Mouse (Mus musculus): Measurements from ENCODE around the gene Stmn1. TPM values are rescaled to one million over a fixed set of nuclear protein-coding genes. Genes with fewer than 3 reads are reported as not detected.
A peak's percentile ranks its signal among the peaks of the same experiment; 100 is the strongest.

Stmn1 gene
- polyA plus RNA-seq, 1 experiment, result 454 TPM

DNA sequence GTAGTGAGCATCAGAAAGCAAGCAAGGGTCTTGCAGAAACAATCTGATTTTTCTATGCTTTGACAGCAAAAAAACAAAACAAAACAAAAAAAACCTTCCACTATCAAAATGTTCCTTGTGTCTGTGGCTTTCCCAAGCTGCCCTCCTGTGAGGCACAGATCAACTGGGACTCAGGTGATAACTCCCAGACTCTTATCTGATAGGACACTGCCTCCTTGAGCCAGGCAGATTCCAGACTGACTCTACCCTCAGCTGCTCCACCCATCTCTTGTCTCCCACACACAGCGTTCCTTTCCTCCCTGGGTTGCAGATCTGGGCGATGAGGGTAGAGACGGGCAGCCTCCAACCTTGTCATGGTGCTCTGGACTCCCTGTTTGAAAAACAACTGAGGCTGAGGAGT is 29.0 kb upstream of the Stmn1 start:
- no peak overlapping the region for H3K27ac ChIP-seq (ENCODE audit: insufficient read depth, low read length)
- DNase-seq, result no peak
- H3K27me3 ChIP-seq (ENCODE audit: control insufficient read depth, insufficient read depth, low read length), result no peaks in the 10 kb centered on the region
- H3K4me3 ChIP-seq (replicated peaks; ENCODE audit: insufficient read depth, low read depth, low read length), result no peak overlapping the region
- no peak for TF ChIP-seq POLR2A (IDR thresholded peaks at IDR 0.05; ENCODE audit: borderline replicate concordance, insufficient read depth, low read length)
- no peak for TF ChIP-seq CTCF (IDR thresholded peaks at IDR 0.05; ENCODE audit: borderline replicate concordance, insufficient read depth, low read depth, low read length)
- H3K4me1 ChIP-seq (ENCODE audit: control insufficient read depth, insufficient read depth, low read length), result no peaks in the 10 kb centered on the region
- WGBS, result 86% methylated on average over 3 of the region's 3 CpGs

DNA sequence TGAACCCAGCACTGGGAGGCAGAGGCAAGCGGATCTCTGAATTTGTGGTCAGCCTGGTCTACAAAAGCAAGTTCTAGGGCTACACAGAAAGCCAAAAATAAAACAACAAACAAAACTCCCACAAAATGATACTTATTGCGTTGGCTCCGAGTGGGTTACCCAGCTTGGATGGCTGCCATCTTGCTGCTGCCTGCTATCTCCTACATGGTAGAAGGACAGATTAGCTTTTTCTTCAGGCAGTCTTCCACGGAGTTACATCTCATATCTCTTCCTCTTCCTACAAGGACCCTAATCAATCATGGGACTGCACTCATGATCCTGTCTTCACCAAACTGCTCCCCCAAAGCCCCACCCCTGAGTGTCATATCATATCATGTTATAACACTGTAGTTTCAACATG is 28.2 kb upstream of the Stmn1 start:
- Histone ChIP-seq H3K27me3 (ENCODE audit: control insufficient read depth, insufficient read depth, low read length) (no peaks in the 10 kb centered on the region), H3K4me3 (replicated peaks; ENCODE audit: insufficient read depth, low read depth, low read length) (no peak overlapping the region), H3K27ac (ENCODE audit: insufficient read depth, low read length) (no peak overlapping the region), H3K4me1 (ENCODE audit: control insufficient read depth, insufficient read depth, low read length) (no peaks in the 10 kb centered on the region)
- no peak for DNase-seq
- TF ChIP-seq CTCF (IDR thresholded peaks at IDR 0.05; ENCODE audit: borderline replicate concordance, insufficient read depth, low read depth, low read length) (no peak), POLR2A (IDR thresholded peaks at IDR 0.05; ENCODE audit: borderline replicate concordance, insufficient read depth, low read length) (no peak)
- 75% methylated on average over 4 of the region's 4 CpGs for WGBS

DNA sequence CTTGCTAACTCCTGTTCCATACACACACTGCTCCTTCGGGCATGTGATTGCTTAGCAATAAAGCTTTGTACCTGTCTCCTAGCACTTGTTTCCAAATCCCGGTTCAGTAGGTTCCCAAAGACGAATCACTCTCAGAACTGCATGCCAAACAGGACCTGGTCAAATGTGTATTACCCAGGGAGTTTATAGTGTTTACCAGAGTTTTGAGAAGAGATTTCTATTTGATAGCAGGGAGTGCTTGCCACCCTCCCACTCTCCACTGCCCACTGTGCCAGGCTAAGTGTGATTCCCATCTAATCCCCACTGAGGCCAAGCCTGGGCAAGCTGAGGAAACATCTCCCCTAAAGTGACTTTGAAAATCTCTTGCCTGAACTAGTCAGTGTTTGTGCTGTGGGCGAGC is 25.9 kb upstream of the Stmn1 start:
- WGBS, result 95% methylated on average over 4 of the region's 4 CpGs
- Histone ChIP-seq H3K27ac (ENCODE audit: insufficient read depth, low read length) (no peak overlapping the region), H3K27me3 (ENCODE audit: control insufficient read depth, insufficient read depth, low read length) (no peaks in the 10 kb centered on the region), H3K4me1 (ENCODE audit: control insufficient read depth, insufficient read depth, low read length) (0 out of 2 replicates have a peak, but pooled peaks cover 5% of the 10 kb centered on the region), H3K4me3 (replicated peaks; ENCODE audit: insufficient read depth, low read depth, low read length) (no peak overlapping the region)
- TF ChIP-seq POLR2A (IDR thresholded peaks at IDR 0.05; ENCODE audit: borderline replicate concordance, insufficient read depth, low read length) (no peak), CTCF (IDR thresholded peaks at IDR 0.05; ENCODE audit: borderline replicate concordance, insufficient read depth, low read depth, low read length) (no peak)
- no peak for DNase-seq

DNA sequence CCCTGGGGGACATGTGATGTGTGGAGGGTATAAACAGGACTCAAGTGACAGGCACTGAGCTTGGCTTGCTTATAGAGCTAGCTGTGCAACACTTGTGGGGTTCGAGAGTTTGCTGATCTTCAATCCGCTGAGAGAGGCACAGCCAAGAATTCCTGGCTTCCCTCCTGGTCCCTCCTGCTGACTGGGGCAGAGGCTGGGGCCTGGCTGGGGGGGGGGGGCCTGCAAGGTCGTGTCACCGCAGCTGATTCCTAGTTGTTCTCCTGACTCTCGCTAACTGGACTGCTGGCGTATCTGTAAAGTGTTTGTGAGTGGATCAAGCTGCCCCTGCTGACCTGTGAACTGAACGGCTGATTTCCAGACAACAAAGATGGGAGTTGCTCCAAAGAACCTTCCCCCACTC is 24.5 kb upstream of the Stmn1 start:
- Histone ChIP-seq H3K4me1 (ENCODE audit: control insufficient read depth, insufficient read depth, low read length) (0 out of 2 replicates have a peak, but pooled peaks cover 5% of the 10 kb centered on the region), H3K4me3 (replicated peaks; ENCODE audit: insufficient read depth, low read depth, low read length) (no peak overlapping the region), H3K27ac (ENCODE audit: insufficient read depth, low read length) (no peak overlapping the region), H3K27me3 (ENCODE audit: control insufficient read depth, insufficient read depth, low read length) (no peaks in the 10 kb centered on the region)
- TF ChIP-seq POLR2A (IDR thresholded peaks at IDR 0.05; ENCODE audit: borderline replicate concordance, insufficient read depth, low read length) (no peak), CTCF (IDR thresholded peaks at IDR 0.05; ENCODE audit: borderline replicate concordance, insufficient read depth, low read depth, low read length) (no peak)
- no peak for DNase-seq
- 37% methylated on average over 7 of the region's 7 CpGs for WGBS

DNA sequence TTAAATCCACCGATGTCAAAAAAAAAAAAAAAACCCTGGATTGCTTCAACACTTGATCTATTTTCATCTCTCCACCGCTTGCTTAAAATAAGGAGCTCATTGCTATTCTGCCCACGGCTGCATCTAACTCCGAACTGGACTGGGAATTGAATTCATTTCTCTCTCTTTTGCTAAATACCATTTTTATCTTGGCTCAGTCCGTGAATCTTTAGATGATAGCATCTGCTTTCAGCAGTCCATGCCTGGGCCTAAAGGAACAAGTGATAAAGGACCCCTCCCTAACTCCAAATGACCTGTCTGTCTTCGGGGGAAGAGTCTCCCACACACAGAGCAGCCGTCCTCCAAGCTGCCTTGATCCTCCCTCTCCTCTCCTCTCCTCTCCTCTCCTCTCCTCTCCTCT is 23.2 kb upstream of the Stmn1 start:
- 64% methylated on average over 7 of the region's 7 CpGs for WGBS

DNA sequence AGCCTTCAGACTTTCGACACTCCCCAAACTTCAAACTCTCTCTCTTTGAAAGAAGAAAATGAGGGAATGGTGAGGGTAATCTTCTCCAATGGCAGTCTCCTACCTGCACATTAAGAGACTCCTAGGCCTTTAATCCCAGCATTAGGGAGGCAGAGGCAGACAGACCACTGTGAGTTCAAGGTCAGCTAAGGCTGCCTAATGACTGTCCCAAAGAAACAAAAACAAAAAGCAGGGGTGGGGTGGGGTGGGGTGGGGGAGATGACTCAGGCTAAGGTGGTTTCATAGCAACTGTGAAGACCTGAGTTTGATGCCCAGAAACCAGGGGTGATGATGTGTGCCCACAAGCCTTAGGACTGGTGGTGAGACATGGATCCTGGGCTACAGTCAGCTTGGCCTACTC is 22.6 kb upstream of the Stmn1 start:
- Histone ChIP-seq H3K27ac (ENCODE audit: insufficient read depth, low read length) (no peak overlapping the region), H3K4me3 (replicated peaks; ENCODE audit: insufficient read depth, low read depth, low read length) (no peak overlapping the region), H3K4me1 (ENCODE audit: control insufficient read depth, insufficient read depth, low read length) (peaks cover 18% of the 10 kb centered on the region), H3K27me3 (ENCODE audit: control insufficient read depth, insufficient read depth, low read length) (no peaks in the 10 kb centered on the region)
- TF ChIP-seq POLR2A (IDR thresholded peaks at IDR 0.05; ENCODE audit: borderline replicate concordance, insufficient read depth, low read length), result no peak
- no peak for TF ChIP-seq CTCF (IDR thresholded peaks at IDR 0.05; ENCODE audit: borderline replicate concordance, insufficient read depth, low read depth, low read length)
- no peak for DNase-seq
- WGBS, result 93% methylated on average over 1 of the region's 1 CpGs

More for the DNA sequence above, 23.2 kb upstream of the Stmn1 start:
- H3K27ac ChIP-seq (ENCODE audit: insufficient read depth, low read length), result no peak overlapping the region
- H3K4me1 ChIP-seq (ENCODE audit: control insufficient read depth, insufficient read depth, low read length), result peaks cover 13% of the 10 kb centered on the region; the same call in 1 of the 2 replicates
- TF ChIP-seq CTCF (IDR thresholded peaks at IDR 0.05; ENCODE audit: borderline replicate concordance, insufficient read depth, low read depth, low read length), result no peak
- no peak for TF ChIP-seq POLR2A (IDR thresholded peaks at IDR 0.05; ENCODE audit: borderline replicate concordance, insufficient read depth, low read length)
- no peak for DNase-seq
- no peaks in the 10 kb centered on the region for H3K27me3 ChIP-seq (ENCODE audit: control insufficient read depth, insufficient read depth, low read length)
- no peak overlapping the region for H3K4me3 ChIP-seq (replicated peaks; ENCODE audit: insufficient read depth, low read depth, low read length)

DNA sequence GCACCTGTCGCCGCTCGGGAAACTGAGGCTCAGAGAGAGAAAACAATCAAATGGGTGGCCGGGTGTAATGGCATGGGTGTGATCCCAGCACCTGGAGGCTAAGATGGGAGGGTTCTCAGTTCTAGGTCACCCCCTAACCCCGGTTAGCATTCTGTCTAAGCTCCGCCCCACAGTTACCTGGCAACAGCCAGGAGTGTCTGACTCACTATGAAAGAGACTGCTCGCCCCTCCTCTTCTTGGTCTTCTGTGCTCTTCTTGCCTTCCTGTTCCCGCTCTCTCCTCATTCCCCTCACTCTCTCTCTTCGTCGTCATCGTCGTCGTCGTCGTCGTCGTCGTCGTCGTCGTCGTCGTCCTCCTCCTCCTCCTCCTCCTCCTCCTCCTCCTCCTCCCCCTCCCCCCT is 20.2 kb upstream of the Stmn1 start:
- no peak overlapping the region for H3K4me3 ChIP-seq (replicated peaks; ENCODE audit: insufficient read depth, low read depth, low read length)
- WGBS, result 44% methylated on average over 23 of the region's 23 CpGs
- no peak for DNase-seq
- H3K27me3 ChIP-seq (ENCODE audit: control insufficient read depth, insufficient read depth, low read length), result no peaks in the 10 kb centered on the region
- H3K27ac ChIP-seq (ENCODE audit: insufficient read depth, low read length), result no peak overlapping the region
- H3K4me1 ChIP-seq (ENCODE audit: control insufficient read depth, insufficient read depth, low read length), result peaks cover 28% of the 10 kb centered on the region
- TF ChIP-seq CTCF (IDR thresholded peaks at IDR 0.05; ENCODE audit: borderline replicate concordance, insufficient read depth, low read depth, low read length) (no peak), POLR2A (IDR thresholded peaks at IDR 0.05; ENCODE audit: borderline replicate concordance, insufficient read depth, low read length) (no peak)

DNA sequence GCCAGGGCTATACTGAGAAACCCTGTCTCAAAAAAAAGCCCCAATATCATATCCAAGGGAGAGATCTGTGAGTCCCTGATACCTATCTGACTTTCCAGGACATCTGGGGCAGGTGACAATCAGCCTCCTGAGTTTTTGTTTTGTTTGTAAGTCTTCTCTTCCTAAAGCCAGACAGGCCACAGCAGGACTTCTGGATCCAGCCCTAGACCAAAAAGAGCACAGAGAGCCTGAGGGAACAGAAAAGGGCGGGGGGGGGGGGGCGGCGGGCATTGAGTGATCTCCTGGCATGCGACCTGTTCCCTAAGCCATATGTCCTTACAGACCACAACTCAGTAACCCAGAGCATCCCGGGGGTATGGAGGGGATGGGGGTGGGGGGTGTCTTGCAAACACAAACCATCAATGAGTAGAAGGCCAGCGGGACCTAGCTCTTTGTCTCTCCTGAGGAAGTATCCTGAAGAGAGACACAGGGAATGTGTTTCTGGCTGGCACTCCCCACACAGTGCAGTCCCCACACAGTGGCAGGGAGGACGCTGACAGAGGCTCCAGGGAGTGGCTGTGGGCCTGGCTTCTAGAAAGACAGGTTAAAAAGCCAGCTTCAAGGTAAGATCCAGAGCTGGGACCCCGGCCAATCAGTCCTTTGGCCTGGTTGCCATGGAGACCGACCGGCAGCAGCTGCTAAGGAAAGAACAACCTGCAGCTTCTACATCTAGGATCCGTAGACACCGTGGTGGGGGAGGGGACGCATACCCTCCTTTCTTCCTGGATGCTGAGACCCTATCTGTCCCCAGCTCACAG is 18.3 kb upstream of the Stmn1 start:
- no peak for TF ChIP-seq CTCF (IDR thresholded peaks at IDR 0.05; ENCODE audit: borderline replicate concordance, insufficient read depth, low read depth, low read length)
- no peak for TF ChIP-seq POLR2A (IDR thresholded peaks at IDR 0.05; ENCODE audit: borderline replicate concordance, insufficient read depth, low read length)
- Histone ChIP-seq H3K4me3 (replicated peaks; ENCODE audit: insufficient read depth, low read depth, low read length) (no peak overlapping the region), H3K4me1 (ENCODE audit: control insufficient read depth, insufficient read depth, low read length) (peaks cover 28% of the 10 kb centered on the region), H3K27ac (ENCODE audit: insufficient read depth, low read length) (peak overlapping the region; percentile 90), H3K27me3 (ENCODE audit: control insufficient read depth, insufficient read depth, low read length) (no peaks in the 10 kb centered on the region)
- DNase-seq, result peak in 1 of 2 experiments; percentile 80
- WGBS, result 6% methylated on average over 13 of the region's 13 CpGs

All from cerebellum, adult 2 months (tissue).